Mouse (Mus musculus): ENCODE measurements around the gene Rab4a.
A peak's percentile ranks its signal among the peaks of the same experiment; 100 is the strongest.

DNA sequence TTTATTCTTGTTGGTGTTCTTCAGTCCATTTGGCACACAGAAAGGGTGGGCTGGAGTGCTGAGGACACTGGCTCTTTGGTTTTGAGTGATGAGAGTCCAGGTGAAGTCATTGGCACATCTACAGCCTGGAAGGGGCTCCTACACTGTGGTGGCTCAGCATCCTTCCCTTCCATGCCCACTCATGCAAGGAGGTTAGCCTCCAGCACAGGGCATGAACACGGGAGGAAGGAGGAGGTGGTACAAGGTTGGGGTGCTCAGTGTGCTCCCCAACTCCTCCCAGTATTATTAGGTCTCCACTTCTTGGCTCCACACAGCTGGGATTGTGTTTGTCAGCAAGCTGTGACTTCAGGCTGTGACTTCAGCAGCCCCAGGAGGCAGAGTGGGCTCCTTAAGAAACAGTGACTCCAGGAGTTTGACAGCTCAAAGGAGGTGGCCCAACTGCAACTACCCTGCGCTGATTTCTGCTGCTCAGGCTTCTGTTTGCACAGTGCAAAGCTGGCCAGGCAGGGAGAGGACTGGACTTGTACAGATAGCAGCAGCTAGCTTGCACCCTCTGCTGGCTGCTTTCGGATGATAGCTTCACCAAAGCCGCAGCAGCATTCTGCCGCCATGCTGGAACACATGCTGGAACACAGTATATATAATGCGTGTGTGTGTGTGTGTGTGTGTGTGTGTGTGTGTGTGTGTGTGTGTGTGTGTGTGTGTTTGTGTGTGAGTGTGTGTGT lies 22.1 kb upstream of the Rab4a start:
- TF ChIP-seq CTCF (IDR thresholded peaks at IDR 0.05; ENCODE audit: low read depth) = peak; percentile 97
- no peak for TF ChIP-seq EP300 (optimal IDR thresholded peaks at IDR 0.05)
